Mouse (Mus musculus) hematopoietic stem cell, adult 5-6 weeks (primary cell): Measurements from ENCODE around the gene Mgme1. TPM values are rescaled to one million over a fixed set of nuclear protein-coding genes. Genes with fewer than 3 reads are reported as not detected.

Experiments
- total RNA-seq: library from RNA; stranded (forward); fragments of 172-1452, 232-1000 nt; gene quantifications from 2 replicates; pipeline ENCODE4 v1.2.3, GENCODE M21; 2017

Gene Mgme1
- total RNA-seq, 1 experiment from 2014 or later = 32.1 TPM

Other genes starting within 250 kb of the Mgme1 start
- gene Banf2, start 237.6 kb upstream of the Mgme1 start, total RNA-seq = not detected in 2 replicates
- 265 and 321 TPM in 2 replicates for gene Snx5, start 243 bp downstream of the Mgme1 start, total RNA-seq
- gene Ovol2, start 61.5 kb downstream of the Mgme1 start, total RNA-seq = not detected in 2 replicates
- gene Kat14, start 98.3 kb downstream of the Mgme1 start, total RNA-seq = 32.8 and 40.3 TPM in 2 replicates
- not detected in 2 replicates for gene Pet117, start 98.3 kb downstream of the Mgme1 start, total RNA-seq